Mouse (Mus musculus): ENCODE results near the gene Ngfr. TPM values are rescaled to one million over a fixed set of nuclear protein-coding genes. Genes with fewer than 3 reads are reported as not detected.
A peak's percentile ranks its signal among the peaks of the same experiment; 100 is the strongest.

Ngfr gene
- total RNA-seq, 4 experiments from 2014 or later = 2.5 to 4.9 (median 4.1) TPM

DNA sequence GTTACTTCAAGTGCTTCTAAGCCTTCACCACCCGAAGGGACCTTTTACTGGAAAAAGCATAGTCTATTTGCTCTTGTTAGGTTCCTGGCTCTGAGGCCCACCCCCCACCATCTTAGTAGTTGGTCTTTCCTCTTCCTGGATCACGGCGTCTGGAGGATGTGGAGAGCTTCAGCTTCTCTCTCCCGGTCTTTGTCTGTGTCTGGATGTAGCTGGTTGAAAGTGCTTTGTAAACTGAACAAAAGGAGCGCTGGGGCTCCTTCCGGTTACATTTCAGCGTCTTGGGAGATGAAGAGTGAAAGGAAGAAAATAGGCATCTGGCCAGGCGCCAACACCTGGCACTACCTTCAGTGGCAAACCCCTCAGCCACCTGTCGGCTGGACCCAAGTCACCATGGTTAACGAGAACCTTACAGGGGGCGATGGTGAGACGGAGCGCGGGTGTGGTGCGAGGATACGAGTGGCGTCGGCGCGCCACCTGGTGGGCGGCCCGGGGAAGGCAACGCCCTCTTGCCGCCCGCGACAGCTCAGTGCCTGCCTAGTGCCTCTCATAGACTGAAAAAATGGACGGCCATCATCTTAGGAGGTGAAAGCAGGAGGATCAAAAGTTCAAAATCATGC is 67.0 kb downstream of the Ngfr start:
- peak; percentile 66 to 81 for DNase-seq (ENCODE audit: low spot score in 2 of 2)

DNA sequence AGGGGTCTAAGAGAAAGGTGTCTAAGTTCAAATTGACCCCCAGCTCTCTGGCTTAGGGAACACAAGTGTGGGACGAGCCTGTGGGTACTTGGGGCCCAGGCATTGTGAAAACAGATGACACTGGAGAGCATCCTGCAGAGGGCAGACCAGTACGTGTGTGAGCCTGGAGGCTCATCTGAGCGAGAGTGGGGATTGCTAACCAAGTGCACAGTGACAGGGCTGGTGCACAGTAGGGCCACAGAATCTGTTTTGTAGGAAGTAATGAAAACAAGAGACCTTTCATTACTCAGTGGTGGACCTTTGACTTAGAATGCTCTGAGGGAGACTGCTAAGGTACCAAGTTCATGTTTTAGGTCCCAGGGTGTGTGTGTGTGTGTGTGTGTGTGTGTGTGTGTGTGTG is 67.5 kb downstream of the Ngfr start:
- DNase-seq (ENCODE audit: low spot score in 2 of 2) = no peak

DNA sequence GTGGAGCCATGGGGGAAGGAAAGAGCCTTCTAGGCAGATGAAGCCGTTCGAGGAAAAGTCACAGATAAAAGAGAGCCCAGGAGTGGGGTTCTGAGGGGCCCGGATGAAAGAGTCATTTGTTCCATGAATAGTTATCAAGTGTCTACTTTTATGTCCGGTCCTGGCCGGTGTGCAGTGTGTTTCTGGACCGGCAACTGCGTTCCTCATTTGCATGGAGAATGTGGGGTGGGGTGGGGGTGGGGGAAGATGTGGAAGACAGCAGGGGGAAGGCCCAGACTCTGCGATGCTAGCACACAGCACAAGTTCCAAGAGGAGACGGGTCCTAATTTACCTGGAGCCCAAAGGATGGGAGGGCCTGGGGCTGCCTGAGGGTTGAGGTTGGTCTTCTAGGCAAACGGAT is 68.2 kb downstream of the Ngfr start:
- DNase-seq (ENCODE audit: low spot score in 2 of 2) = no peak

Other genes starting within 250 kb of the Ngfr start
- 10 to 100 TPM; 59.8 to 61.4 (median 60.7) TPM for gene Slc35b1, start 203.0 kb downstream of the Ngfr start, total RNA-seq (2022)
- 100 to 1,000 TPM; 160 to 203 (median 178) TPM for gene Spop, start 173.7 kb downstream of the Ngfr start, total RNA-seq (2022)
- gene Nxph3, start 73.2 kb downstream of the Ngfr start, total RNA-seq (2022) = 10 to 100 TPM; 26.5 to 33.0 (median 32.3) TPM
- gene Phb, start 79.2 kb upstream of the Ngfr start, total RNA-seq (2022) = 100 to 1,000 TPM in 2 of 4 experiments, 10 to 100 TPM in 2; 83.8 to 107 (median 94.7) TPM
- gene Zfp652, start 124.9 kb upstream of the Ngfr start, total RNA-seq (2022) = 10 to 100 TPM; 42.2 to 44.9 (median 43.6) TPM
- 1 to 10 TPM; 1.2 to 1.4 (median 1.3) TPM for gene B130006D01Rik, start 135.9 kb upstream of the Ngfr start, total RNA-seq (2022)
- 10 to 100 TPM; 60.8 to 75.0 (median 67.2) TPM for gene Phospho1, start 236.8 kb upstream of the Ngfr start, total RNA-seq (2022)
- gene Gngt2, start 249.5 kb upstream of the Ngfr start, total RNA-seq (2022) = 10 to 100 TPM in 1 of 4 experiments, 1 to 10 TPM in 3; 2.3 to 14.5 (median 5.2) TPM

Measured in left cerebral cortex, adult 8-10 months (tissue).